Mouse (Mus musculus) testis, adult 2 months (tissue): ENCODE data around the gene Frmd6.

Experiments used
- CTCF ChIP-seq: fragments of 200-500 bp; IDR thresholded peaks from 2 replicates; pipeline ENCODE4 v1.5.1; 2012; ENCODE audit warnings: low read depth, mild to moderate bottlenecking, inconsistent platforms, low read length, moderate library complexity; ENCODE audit not compliant: control insufficient read depth, insufficient read depth, insufficient replicate concordance
- POLR2A ChIP-seq: fragments of 200-500 bp; IDR thresholded peaks from 2 replicates; pipeline ENCODE4 v1.6.1; 2012; ENCODE audit warnings: low read depth, mild to moderate bottlenecking, inconsistent platforms, low read length, moderate library complexity; ENCODE audit not compliant: control insufficient read depth

GRCm38 (mm10) chr12:70885576-70885975, 60.3 kb downstream of the Frmd6 start:
- no peak for TF ChIP-seq CTCF
- no peak for TF ChIP-seq POLR2A
